Mouse (Mus musculus) right cerebral cortex, adult 2 months (tissue): Measurements from ENCODE around the gene Cenps.
"Not testable (repeated sequence)": the region's sequence is repeated elsewhere in the genome, so short reads cannot be mapped to it uniquely, and the experiment has no call there.

Experiments used
- DNase-seq, 2 experiments: peaks; one replicate each; pipeline ENCODE4 v3.0.0; 2021 to 2022; ENCODE audit warnings: low spot score in 2 of 2

Gene Cenps

GRCm38 (mm10) chr4:149136982-149137770 is at the start of gene Cenps:
Cenps (minus strand) TSS chr4:149137629.
- DNase-seq: peak; percentile 90

- DNase-seq: peak in 1 of 2 experiments; percentile 42
Observed at GRCm38 (mm10) chr4:149182755-149183154, 45.3 kb upstream of the Cenps start.

- no peak for DNase-seq
Observed at GRCm38 (mm10) chr4:149182192-149182591, 44.8 kb upstream of the Cenps start.

- DNase-seq: no peak
Observed at GRCm38 (mm10) chr4:149179573-149179972, 42.1 kb upstream of the Cenps start.

- no peak for DNase-seq
Observed at GRCm38 (mm10) chr4:149179160-149179559, 41.7 kb upstream of the Cenps start.

GRCm38 (mm10) chr4:149178328-149178727 is 40.9 kb upstream of the Cenps start:
- no peak for DNase-seq

GRCm38 (mm10) chr4:149177046-149177445 is 39.6 kb upstream of the Cenps start:
- DNase-seq: no peak

GRCm38 (mm10) chr4:149176645-149177044 is 39.2 kb upstream of the Cenps start:
- DNase-seq: no peak

GRCm38 (mm10) chr4:149173661-149174060 is 36.2 kb upstream of the Cenps start:
- no peak for DNase-seq

- no peak for DNase-seq
Observed at GRCm38 (mm10) chr4:149172666-149173065, 35.2 kb upstream of the Cenps start.

- no peak for DNase-seq
Observed at GRCm38 (mm10) chr4:149172083-149172482, 34.7 kb upstream of the Cenps start.

GRCm38 (mm10) chr4:149171581-149171981 is 34.2 kb upstream of the Cenps start:
- no peak for DNase-seq

GRCm38 (mm10) chr4:149170394-149170931 is 33.0 kb upstream of the Cenps start:
- no peak for DNase-seq

- not testable (repeated sequence) for DNase-seq
Observed at GRCm38 (mm10) chr4:149169926-149170325, 32.5 kb upstream of the Cenps start.

- no peak for DNase-seq
Observed at GRCm38 (mm10) chr4:149168016-149168415, 30.6 kb upstream of the Cenps start.

- DNase-seq: peak in 1 of 2 experiments; percentile 35
Observed at GRCm38 (mm10) chr4:149166957-149167611, 29.7 kb upstream of the Cenps start.

- DNase-seq: peak; percentile 97 to 98
Observed at GRCm38 (mm10) chr4:149166215-149166946, 29.0 kb upstream of the Cenps start, which contains the start of gene Pgd. Pgd (minus strand) TSS chr4:149166771.

- no peak for DNase-seq
Observed at GRCm38 (mm10) chr4:149164150-149164549, 26.7 kb upstream of the Cenps start.

- no peak for DNase-seq
Observed at GRCm38 (mm10) chr4:149163196-149163595, 25.8 kb upstream of the Cenps start.

- DNase-seq: no peak
Observed at GRCm38 (mm10) chr4:149161166-149161565, 23.7 kb upstream of the Cenps start.

GRCm38 (mm10) chr4:149159891-149160290 is 22.5 kb upstream of the Cenps start:
- DNase-seq: no peak

- DNase-seq: no peak
Observed at GRCm38 (mm10) chr4:149159203-149159602, 21.8 kb upstream of the Cenps start.
